Mouse (Mus musculus): ENCODE data around the gene Paqr8.

DNA sequence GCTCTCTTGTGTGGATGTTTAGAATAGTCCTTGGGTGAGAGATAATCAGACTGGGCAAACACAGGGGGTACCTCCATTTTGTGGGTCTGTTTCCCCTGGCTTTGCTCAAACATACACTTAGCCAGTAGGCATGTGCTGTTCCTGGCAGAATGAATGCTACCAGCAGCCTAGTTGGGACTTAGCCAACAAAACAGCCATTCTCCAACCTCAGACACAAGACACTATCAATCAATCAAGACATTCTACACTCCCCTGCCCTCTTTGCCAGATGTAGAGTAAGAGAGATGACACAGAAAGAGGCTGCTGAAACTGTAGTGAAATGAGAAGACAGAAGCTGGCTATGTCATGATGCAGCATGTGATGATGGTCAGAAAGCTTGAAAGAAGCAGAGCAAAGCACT, 13.1 kb upstream of the Paqr8 start:
- no peak for TF ChIP-seq POLR2A (IDR thresholded peaks at IDR 0.05; ENCODE audit: borderline replicate concordance, control insufficient read depth, low read depth, low read length)
- no peak for TF ChIP-seq CTCF (IDR thresholded peaks at IDR 0.05; ENCODE audit: control insufficient read depth, insufficient read depth, low read length)

Data from bone marrow, adult 2 months (tissue).